Mouse (Mus musculus): ENCODE results near the gene Thra. TPM values are rescaled to one million over a fixed set of nuclear protein-coding genes. Genes with fewer than 3 reads are reported as not detected.

Thra gene
- polyA plus RNA-seq, 1 experiment from 2014 or later: 46.8 TPM

DNA sequence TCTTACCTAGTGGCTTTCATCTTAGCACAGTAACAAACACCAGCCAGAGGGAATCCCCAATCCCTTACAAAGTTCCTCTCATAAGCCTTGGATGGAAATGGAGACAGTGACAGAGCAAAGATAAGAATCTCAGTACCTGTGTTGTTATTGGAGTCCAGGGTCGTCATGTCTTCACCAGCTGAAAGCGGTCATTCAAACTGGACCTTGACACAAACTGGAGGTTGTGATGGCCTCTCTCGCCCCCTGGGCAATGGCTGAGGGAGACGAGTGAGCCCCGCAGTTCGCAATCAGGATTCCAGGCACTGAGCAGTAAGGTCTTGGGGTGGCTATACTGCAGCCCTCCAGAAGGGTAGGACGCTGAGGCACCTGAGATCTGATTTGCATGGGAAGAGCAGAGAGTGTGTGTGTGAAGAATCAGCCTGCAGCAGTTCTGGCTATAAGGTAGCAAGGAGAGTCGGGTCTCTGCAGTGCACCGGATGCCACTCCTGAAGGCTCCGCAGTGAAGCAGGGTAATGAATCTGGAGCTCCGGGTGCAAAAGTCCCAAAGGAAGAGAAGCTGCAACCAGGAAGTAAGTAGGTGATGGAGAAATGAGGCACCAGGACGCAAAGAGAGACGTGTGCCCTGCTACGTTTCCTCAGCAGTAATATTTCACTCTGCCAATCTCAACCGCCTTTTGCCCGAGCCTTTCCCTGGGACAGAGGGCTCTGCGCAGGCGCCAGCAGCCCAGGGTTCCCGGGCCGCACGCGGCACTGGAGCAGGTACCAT is 34.3 kb downstream of the Thra start, which contains the start of gene Nr1d1:
Nr1d1 (minus strand) TSS at position 752 of the 766 bp plus-strand sequence.
- ATAC-seq (ENCODE audit: insufficient read depth) (no peak), DNase-seq (no peak)
- no peak for TF ChIP-seq CTCF (IDR thresholded peaks at IDR 0.05; ENCODE audit: low read depth)
- Histone ChIP-seq H3K4me1 (ENCODE audit: insufficient read depth) (peaks cover 49% of the 10 kb centered on the region), H3K27ac (ENCODE audit: low read depth) (peak within 1 kb of the TSS; percentile 92), H3K9ac (peak within 1 kb of the TSS; percentile 33), H3K4me3 (ENCODE audit: low read depth, low read length) (peak within 1 kb of the TSS; percentile 29), H3K27me3 (ENCODE audit: insufficient read depth, low read length) (no peaks in the 10 kb centered on the region), H3K4me2 (peak within 1 kb of the TSS; percentile 78), H3K36me3 (ENCODE audit: insufficient read depth) (peaks cover 13% of the 10 kb centered on the region), H3K9me3 (ENCODE audit: low read depth, low read length) (no peaks in the 10 kb centered on the region)
- WGBS: under 1% methylated on average over 22 of the region's 22 CpGs

DNA sequence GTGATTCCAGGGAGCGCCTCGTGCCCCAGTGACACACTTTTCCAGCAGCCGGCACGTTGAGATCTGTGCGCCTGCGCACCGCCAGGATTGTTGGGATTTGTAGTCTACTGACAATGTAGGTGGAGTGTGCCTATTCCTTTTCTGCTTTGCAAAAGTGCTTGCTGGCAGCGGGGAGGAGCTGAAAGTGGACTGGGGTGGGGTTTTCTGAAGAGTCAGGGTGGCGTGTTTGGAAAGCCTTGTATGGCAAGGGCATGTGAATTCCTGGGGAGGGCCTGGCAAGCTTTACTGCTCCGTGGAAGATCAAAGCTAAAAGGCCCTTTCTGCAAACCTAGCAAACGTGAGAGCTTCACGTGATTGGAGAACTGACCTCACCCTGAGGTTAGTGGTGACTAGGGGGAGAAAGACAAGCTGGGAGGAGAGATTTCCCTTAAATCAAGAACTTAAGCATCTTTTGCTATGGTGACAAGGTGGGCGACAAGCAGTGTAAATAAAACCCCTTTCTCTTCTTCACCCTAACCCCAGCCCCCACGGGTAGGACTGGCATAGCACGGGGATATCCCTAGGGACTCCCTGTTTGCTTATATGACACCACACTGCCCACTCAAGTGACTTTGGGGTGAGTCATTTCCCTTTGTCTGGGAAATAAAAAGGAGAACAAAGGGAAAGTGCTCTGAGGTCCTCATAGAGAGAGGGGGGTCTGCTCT is 35.1 kb downstream of the Thra start:
- Histone ChIP-seq H3K9ac (peak overlapping the region; percentile 33; the same call in 1 of the 2 replicates), H3K27ac (ENCODE audit: low read depth) (peak overlapping the region; percentile 92), H3K9me3 (ENCODE audit: low read depth, low read length) (no peaks in the 10 kb centered on the region), H3K36me3 (ENCODE audit: insufficient read depth) (peaks cover 6% of the 10 kb centered on the region), H3K4me3 (ENCODE audit: low read depth, low read length) (peak overlapping the region; percentile 29), H3K4me2 (peak overlapping the region; percentile 78), H3K4me1 (ENCODE audit: insufficient read depth) (peaks cover 49% of the 10 kb centered on the region), H3K27me3 (ENCODE audit: insufficient read depth, low read length) (no peaks in the 10 kb centered on the region)
- ATAC-seq (ENCODE audit: insufficient read depth) (peak; percentile 73), DNase-seq (peak; percentile 97)
- WGBS: 2% methylated on average over 15 of the region's 15 CpGs
- no peak; the same call in 1 of the 2 replicates for TF ChIP-seq CTCF (IDR thresholded peaks at IDR 0.05; ENCODE audit: low read depth)

DNA sequence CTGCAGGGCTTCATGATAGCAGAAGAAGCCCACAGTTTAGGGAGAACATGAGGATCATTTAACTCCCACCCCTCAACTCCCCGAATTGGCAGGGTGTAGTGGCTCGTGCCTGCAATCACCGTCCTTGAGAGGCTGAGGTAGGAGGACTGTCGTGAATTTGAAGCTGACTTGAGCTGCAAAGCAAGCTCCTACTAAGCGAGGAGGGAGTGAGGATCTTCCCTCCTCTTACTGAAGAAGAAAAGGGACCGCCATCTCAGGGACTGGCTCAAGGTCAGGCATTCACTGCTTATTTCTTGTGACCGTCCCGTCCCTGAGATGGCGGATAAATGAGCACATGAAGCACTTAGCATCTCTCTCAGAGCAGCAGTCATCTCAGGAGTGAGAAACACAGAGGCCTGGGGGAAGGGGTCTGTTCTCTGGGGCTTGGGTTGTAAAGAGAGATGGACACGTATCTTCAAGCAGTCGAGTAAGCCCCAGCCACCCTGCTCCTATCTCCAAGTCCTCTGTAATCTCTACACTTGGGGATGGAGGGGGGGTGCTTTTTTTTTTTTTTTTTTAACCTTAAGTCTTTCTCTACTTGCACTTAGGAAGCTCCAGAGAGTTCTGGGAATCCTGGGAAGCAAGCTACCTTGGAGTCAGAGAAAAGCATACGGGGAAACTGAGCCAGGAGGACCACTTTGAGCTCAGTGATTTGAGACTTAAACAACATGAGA is 35.8 kb downstream of the Thra start:
- no peak for TF ChIP-seq CTCF (IDR thresholded peaks at IDR 0.05; ENCODE audit: low read depth)
- peaks cover 2% of the 10 kb centered on the region for H3K36me3 ChIP-seq (ENCODE audit: insufficient read depth)
- 32% methylated on average over 12 of the region's 12 CpGs for WGBS
- peak overlapping the region; percentile 92 for H3K27ac ChIP-seq (ENCODE audit: low read depth)
- peak overlapping the region; percentile 33; the same call in 1 of the 2 replicates for H3K9ac ChIP-seq
- H3K4me2 ChIP-seq: peak overlapping the region; percentile 78
- H3K9me3 ChIP-seq (ENCODE audit: low read depth, low read length): no peaks in the 10 kb centered on the region
- ATAC-seq (ENCODE audit: insufficient read depth): no peak
- DNase-seq: no peak
- peak overlapping the region; percentile 29; the same call in 1 of the 2 replicates for H3K4me3 ChIP-seq (ENCODE audit: low read depth, low read length)
- peaks cover 49% of the 10 kb centered on the region for H3K4me1 ChIP-seq (ENCODE audit: insufficient read depth)
- H3K27me3 ChIP-seq (ENCODE audit: insufficient read depth, low read length): no peaks in the 10 kb centered on the region

GRCm38 (mm10) chr11:98776843-98777590 is 36.6 kb downstream of the Thra start:
- Histone ChIP-seq H3K27ac (ENCODE audit: low read depth) (peak overlapping the region; percentile 92), H3K9me3 (ENCODE audit: low read depth, low read length) (no peaks in the 10 kb centered on the region), H3K36me3 (ENCODE audit: insufficient read depth) (no peaks in the 10 kb centered on the region), H3K9ac (peak overlapping the region; percentile 1), H3K4me1 (ENCODE audit: insufficient read depth) (peaks cover 52% of the 10 kb centered on the region), H3K4me2 (peak overlapping the region; percentile 78), H3K4me3 (ENCODE audit: low read depth, low read length) (no peak overlapping the region), H3K27me3 (ENCODE audit: insufficient read depth, low read length) (no peaks in the 10 kb centered on the region)
- DNase-seq (peak; percentile 79), ATAC-seq (ENCODE audit: insufficient read depth) (no peak)
- 10% methylated on average over 9 of the region's 9 CpGs for WGBS
- TF ChIP-seq CTCF (IDR thresholded peaks at IDR 0.05; ENCODE audit: low read depth): no peak

DNA sequence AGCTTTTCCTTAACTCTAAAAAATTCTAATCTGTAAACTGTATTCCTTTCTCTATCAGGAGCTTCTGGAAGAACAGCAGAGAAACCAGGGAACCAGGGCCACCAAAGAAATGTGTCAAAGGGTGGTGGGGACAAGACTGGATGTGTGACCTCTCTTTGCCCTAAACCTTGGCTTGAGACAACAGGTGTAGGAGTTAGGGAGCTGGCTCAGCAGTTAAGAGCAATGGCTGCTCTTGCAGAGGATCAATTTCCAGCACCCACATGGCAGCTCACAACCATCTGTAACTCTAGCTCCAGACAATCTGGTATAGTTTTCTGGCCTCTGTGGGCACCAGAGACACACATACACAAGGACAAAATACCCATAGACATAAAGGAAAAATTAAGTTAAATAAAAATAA is 37.5 kb downstream of the Thra start:
- no peak for TF ChIP-seq CTCF (IDR thresholded peaks at IDR 0.05; ENCODE audit: low read depth)
- ATAC-seq (ENCODE audit: insufficient read depth) (no peak), DNase-seq (no peak)
- H3K36me3 ChIP-seq (ENCODE audit: insufficient read depth): no peaks in the 10 kb centered on the region
- no peak overlapping the region for H3K9ac ChIP-seq
- H3K4me2 ChIP-seq: no peak overlapping the region
- peaks cover 52% of the 10 kb centered on the region for H3K4me1 ChIP-seq (ENCODE audit: insufficient read depth)
- no peaks in the 10 kb centered on the region for H3K27me3 ChIP-seq (ENCODE audit: insufficient read depth, low read length)
- no peak overlapping the region for H3K4me3 ChIP-seq (ENCODE audit: low read depth, low read length)
- H3K9me3 ChIP-seq (ENCODE audit: low read depth, low read length): no peaks in the 10 kb centered on the region
- peak overlapping the region; percentile 92 for H3K27ac ChIP-seq (ENCODE audit: low read depth)

DNA sequence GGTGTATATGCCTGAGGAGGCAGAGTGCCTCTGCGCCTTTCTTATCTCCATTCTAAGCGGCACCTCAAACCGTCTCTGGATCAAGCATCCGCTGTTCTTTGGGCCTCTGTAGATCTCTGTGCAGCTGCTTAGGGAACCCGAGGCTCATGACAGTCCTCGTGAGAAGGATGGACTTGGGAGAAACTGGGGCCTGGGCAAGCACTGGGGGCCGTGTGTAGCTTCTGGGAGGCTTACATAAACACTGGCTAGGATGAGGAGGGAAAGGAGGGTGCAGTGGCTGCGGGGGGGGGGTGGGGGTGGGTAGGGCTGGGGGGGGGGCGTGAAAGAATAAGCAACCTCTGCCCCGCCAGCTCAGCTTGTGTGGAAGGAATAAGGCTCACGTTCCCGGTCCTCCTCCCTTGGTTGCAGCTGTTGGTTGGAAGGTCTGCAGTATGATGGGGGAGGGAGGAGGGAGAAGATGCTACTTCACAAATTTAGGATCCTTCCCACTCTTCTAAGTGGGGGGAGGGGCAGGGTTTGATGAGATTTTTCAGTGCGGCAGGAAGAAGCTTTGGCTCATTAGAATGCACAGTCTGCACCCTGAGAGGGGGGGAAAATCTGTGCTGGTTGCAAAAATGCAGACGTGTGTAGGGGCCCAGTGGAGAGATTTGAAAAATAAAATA is 41.5 kb downstream of the Thra start:
- 11% methylated on average over 14 of the region's 14 CpGs for WGBS
- no peaks in the 10 kb centered on the region for H3K27me3 ChIP-seq (ENCODE audit: insufficient read depth, low read length)
- peak overlapping the region; percentile 98 for H3K27ac ChIP-seq (ENCODE audit: low read depth)
- H3K9me3 ChIP-seq (ENCODE audit: low read depth, low read length): no peaks in the 10 kb centered on the region
- DNase-seq (peak; percentile 83), ATAC-seq (ENCODE audit: insufficient read depth) (peak; percentile 30; the same call in 1 of the 2 replicates)
- no peak for TF ChIP-seq CTCF (IDR thresholded peaks at IDR 0.05; ENCODE audit: low read depth)
- H3K4me1 ChIP-seq (ENCODE audit: insufficient read depth): peaks cover 46% of the 10 kb centered on the region
- peak overlapping the region; percentile 59 for H3K4me2 ChIP-seq
- no peak overlapping the region for H3K4me3 ChIP-seq (ENCODE audit: low read depth, low read length)
- H3K9ac ChIP-seq: peak overlapping the region; percentile 44; the same call in 1 of the 2 replicates
- no peaks in the 10 kb centered on the region for H3K36me3 ChIP-seq (ENCODE audit: insufficient read depth)

Data from lung, embryonic 14.5 days (tissue).